Mouse (Mus musculus): ENCODE data around the gene Vstm2l.

DNA sequence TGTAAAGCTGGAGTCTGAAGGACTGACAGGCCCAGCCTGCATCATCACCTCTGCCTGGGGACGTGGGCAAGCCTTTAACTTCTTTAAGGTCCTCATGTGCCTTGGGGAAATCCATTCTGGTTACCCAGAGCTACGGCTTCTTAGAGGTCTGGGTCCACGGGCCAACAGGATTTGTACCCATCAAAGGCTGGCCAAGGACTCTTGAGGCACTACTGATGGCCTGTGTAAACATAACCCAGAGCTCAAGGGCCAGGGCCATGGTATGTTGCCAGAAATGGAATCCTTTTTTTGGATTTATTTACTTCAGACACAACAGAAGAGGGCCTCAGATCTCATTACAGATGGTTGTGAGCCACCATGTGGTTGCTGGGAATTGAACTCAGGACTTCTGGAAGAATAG is 68.3 kb downstream of the Vstm2l start:
- TF ChIP-seq CTCF (IDR thresholded peaks at IDR 0.05; ENCODE audit: low read depth, low read length) (no peak), TAL1 (conservative IDR thresholded peaks at IDR 0.05; ENCODE audit: low read depth, low read length) (no peak), GATA1 (IDR thresholded peaks at IDR 0.05; ENCODE audit: borderline replicate concordance, low read length) (no peak), POLR2AphosphoS5 (IDR thresholded peaks at IDR 0.05; ENCODE audit: insufficient replicate concordance, low read depth, low read length) (no peak), GATA2 (IDR thresholded peaks at IDR 0.05; ENCODE audit: borderline replicate concordance, low read depth, low read length) (no peak)
